Mouse (Mus musculus): Measurements from ENCODE around the gene Asphd2.

DNA sequence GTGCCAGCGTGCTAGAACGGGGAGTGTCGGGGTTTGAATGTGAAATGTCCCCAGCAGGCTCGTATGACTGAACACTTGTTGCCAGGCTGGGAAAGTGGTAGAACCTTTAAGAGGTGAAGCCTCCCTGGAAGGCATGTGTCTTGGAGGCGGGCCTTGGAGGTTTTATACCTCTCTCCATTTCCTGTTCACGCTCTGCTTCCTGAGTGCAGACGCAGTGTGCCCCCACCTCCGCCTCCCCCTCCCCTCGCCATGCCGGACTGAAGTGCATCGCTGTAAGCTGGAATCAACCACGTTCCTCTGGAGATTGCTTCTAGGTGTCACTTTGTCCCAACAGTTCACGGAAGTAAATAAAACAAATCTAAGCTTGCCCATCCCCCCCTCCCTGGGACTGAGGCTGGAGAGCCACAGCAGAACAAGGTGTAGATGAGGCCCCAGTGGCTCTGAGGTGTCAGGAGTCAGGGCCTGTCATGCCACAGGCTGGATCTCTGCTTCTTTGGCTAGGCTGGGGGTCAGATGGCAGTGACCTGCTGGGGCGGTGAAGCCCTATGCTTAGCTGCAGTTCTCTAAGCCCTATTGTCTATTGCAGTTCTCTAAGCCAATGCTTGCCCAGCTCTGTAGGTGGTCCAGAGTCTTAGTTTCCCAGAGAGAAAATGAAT lies 36.6 kb upstream of the Asphd2 start:
- TF ChIP-seq POLR2A (IDR thresholded peaks at IDR 0.05; ENCODE audit: insufficient read depth, low read depth, low read length) (no peak), CTCF (IDR thresholded peaks at IDR 0.05) (no peak)

All from heart, adult 2 months (tissue).